Mouse (Mus musculus) embryonic facial prominence, embryonic 12.5 days (tissue): Measurements from ENCODE around the gene Arsg. TPM values are rescaled to one million over a fixed set of nuclear protein-coding genes. Genes with fewer than 3 reads are reported as not detected.
A peak's percentile ranks its signal among the peaks of the same experiment; 100 is the strongest.

Experiments used
- ATAC-seq: fragments of 200-750 bp; cut with Nextera tagmentation; 2 replicates; pipeline ENCODE4 v1.8.0; 2017; ENCODE audit not compliant: insufficient number of reproducible peaks, insufficient read depth, low FRiP score, low TSS enrichment
- H3K27ac ChIP-seq: fragments of 300-500 bp; sonication (generic); 2 replicates; pipeline ENCODE4 v1.5.1; 2016; ENCODE audit warnings: mild to moderate bottlenecking
- H3K27me3 ChIP-seq: fragments of 300-500 bp; sonication (generic); 2 replicates; pipeline ENCODE4 v1.6.1; 2016; ENCODE audit warnings: mild to moderate bottlenecking, moderate library complexity
- H3K36me3 ChIP-seq: fragments of 300-500 bp; sonication (generic); 2 replicates; pipeline ENCODE4 v1.6.1; 2016; ENCODE audit warnings: mild to moderate bottlenecking
- H3K4me1 ChIP-seq: fragments of 300-500 bp; sonication (generic); 2 replicates; pipeline ENCODE4 v1.6.1; 2016
- H3K4me2 ChIP-seq: fragments of 300-500 bp; sonication (generic); replicated peaks from 2 replicates; pipeline ENCODE4 v1.6.1; 2016; ENCODE audit warnings: mild to moderate bottlenecking, moderate library complexity
- H3K4me3 ChIP-seq: fragments of 300-500 bp; sonication (generic); 2 replicates; pipeline ENCODE4 v1.5.1; 2016; ENCODE audit warnings: mild to moderate bottlenecking
- H3K9ac ChIP-seq: fragments of 300-500 bp; sonication (generic); 2 replicates; pipeline ENCODE4 v1.6.1; 2016; ENCODE audit warnings: mild to moderate bottlenecking, moderate library complexity
- H3K9me3 ChIP-seq: fragments of 300-500 bp; sonication (generic); 2 replicates; pipeline ENCODE4 v1.6.1; 2016; ENCODE audit warnings: mild to moderate bottlenecking, moderate library complexity
- WGBS: fragments of 180-500 bp; shearing (Covaris S2); methylation state at CpG from one replicate; pipeline ENCODE4 v1.1.7; 2016; 5-methylcytosine and 5-hydroxymethylcytosine counted together
- polyA plus RNA-seq: library from polyadenylated mRNA; unstranded; fragments of >200 nt; fragmentation: Nextera tagmentation; extraction: Ambion mirVana; gene quantifications from 2 replicates; pipeline ENCODE4 v1.2.1, GENCODE M21; 2016

Arsg gene
- polyA plus RNA-seq, 1 experiment from 2014 or later: 2.7 TPM

- Histone ChIP-seq H3K4me3 (no peak overlapping the region), H3K9me3 (no peaks in the 10 kb centered on the region), H3K4me1 (no peaks in the 10 kb centered on the region; the same call in 1 of the 2 replicates), H3K36me3 (peaks cover 4% of the 10 kb centered on the region; the same call in 1 of the 2 replicates), H3K9ac (no peak overlapping the region), H3K4me2 (no peak overlapping the region), H3K27ac (no peak overlapping the region), H3K27me3 (peaks cover 5% of the 10 kb centered on the region)
- no peak for ATAC-seq
- WGBS: 28% methylated on average over 5 of the region's 5 CpGs
Observed at GRCm38 (mm10) chr11:109442166-109442730, 30.9 kb upstream of the Arsg start.

GRCm38 (mm10) chr11:109443468-109444263 is 29.5 kb upstream of the Arsg start:
- no peak overlapping the region for H3K27ac ChIP-seq
- 89% methylated on average over 8 of the region's 8 CpGs for WGBS
- no peak for ATAC-seq

GRCm38 (mm10) chr11:109444600-109444999 is 28.6 kb upstream of the Arsg start:
- peaks cover 5% of the 10 kb centered on the region for H3K27me3 ChIP-seq
- WGBS: 54% methylated on average over 7 of the region's 7 CpGs
- no peaks in the 10 kb centered on the region for H3K9me3 ChIP-seq
- H3K4me3 ChIP-seq: no peak overlapping the region
- ATAC-seq: no peak
- no peak overlapping the region for H3K4me2 ChIP-seq
- H3K4me1 ChIP-seq: no peaks in the 10 kb centered on the region; the same call in 1 of the 2 replicates
- H3K27ac ChIP-seq: no peak overlapping the region
- no peaks in the 10 kb centered on the region for H3K36me3 ChIP-seq
- H3K9ac ChIP-seq: no peak overlapping the region

More at GRCm38 (mm10) chr11:109443468-109444263, 29.5 kb upstream of the Arsg start:
- H3K36me3 ChIP-seq: no peaks in the 10 kb centered on the region
- H3K9ac ChIP-seq: no peak overlapping the region
- H3K9me3 ChIP-seq: no peaks in the 10 kb centered on the region
- no peak overlapping the region for H3K4me2 ChIP-seq
- peaks cover 5% of the 10 kb centered on the region for H3K27me3 ChIP-seq
- no peak overlapping the region for H3K4me3 ChIP-seq
- no peaks in the 10 kb centered on the region; the same call in 1 of the 2 replicates for H3K4me1 ChIP-seq

GRCm38 (mm10) chr11:109445438-109446035 is 27.6 kb upstream of the Arsg start:
- no peak overlapping the region for H3K4me3 ChIP-seq
- H3K9ac ChIP-seq: no peak overlapping the region
- peak; percentile 64; the same call in 1 of the 2 replicates for ATAC-seq
- no peaks in the 10 kb centered on the region for H3K36me3 ChIP-seq
- no peaks in the 10 kb centered on the region; the same call in 1 of the 2 replicates for H3K4me1 ChIP-seq
- H3K27me3 ChIP-seq: peaks cover 4% of the 10 kb centered on the region
- 52% methylated on average over 13 of the region's 13 CpGs for WGBS
- H3K9me3 ChIP-seq: no peaks in the 10 kb centered on the region
- H3K4me2 ChIP-seq: no peak overlapping the region
- no peak overlapping the region for H3K27ac ChIP-seq

GRCm38 (mm10) chr11:109451169-109451568 is 22.0 kb upstream of the Arsg start:
- no peak overlapping the region for H3K9ac ChIP-seq
- H3K4me1 ChIP-seq: no peaks in the 10 kb centered on the region
- no peak overlapping the region for H3K4me2 ChIP-seq
- H3K9me3 ChIP-seq: no peaks in the 10 kb centered on the region
- no peaks in the 10 kb centered on the region for H3K27me3 ChIP-seq
- no peak overlapping the region for H3K4me3 ChIP-seq
- H3K36me3 ChIP-seq: no peaks in the 10 kb centered on the region
- no peak overlapping the region for H3K27ac ChIP-seq
- WGBS: 82% methylated on average over 11 of the region's 11 CpGs
- no peak for ATAC-seq

GRCm38 (mm10) chr11:109456261-109456660 is 16.9 kb upstream of the Arsg start:
- WGBS: 90% methylated on average over 5 of the region's 5 CpGs
- Histone ChIP-seq H3K9ac (no peak overlapping the region), H3K9me3 (no peaks in the 10 kb centered on the region), H3K4me1 (no peaks in the 10 kb centered on the region), H3K36me3 (no peaks in the 10 kb centered on the region), H3K4me3 (no peak overlapping the region), H3K27ac (no peak overlapping the region), H3K4me2 (no peak overlapping the region), H3K27me3 (no peaks in the 10 kb centered on the region)
- no peak for ATAC-seq

- 99% methylated on average over 11 of the region's 11 CpGs for WGBS
- no peak for ATAC-seq
Observed at GRCm38 (mm10) chr11:109458165-109458564, 15.0 kb upstream of the Arsg start.

GRCm38 (mm10) chr11:109460586-109460985 is 12.6 kb upstream of the Arsg start:
- Histone ChIP-seq H3K27ac (no peak overlapping the region), H3K36me3 (no peaks in the 10 kb centered on the region), H3K4me3 (no peak overlapping the region), H3K9me3 (no peaks in the 10 kb centered on the region), H3K4me2 (no peak overlapping the region), H3K9ac (no peak overlapping the region), H3K4me1 (no peaks in the 10 kb centered on the region), H3K27me3 (no peaks in the 10 kb centered on the region)
- WGBS: 59% methylated on average over 5 of the region's 5 CpGs
- no peak for ATAC-seq

More at GRCm38 (mm10) chr11:109458165-109458564, 15.0 kb upstream of the Arsg start:
- H3K4me2 ChIP-seq: no peak overlapping the region
- H3K9ac ChIP-seq: no peak overlapping the region
- no peaks in the 10 kb centered on the region for H3K27me3 ChIP-seq
- H3K4me1 ChIP-seq: no peaks in the 10 kb centered on the region
- no peaks in the 10 kb centered on the region for H3K9me3 ChIP-seq
- H3K4me3 ChIP-seq: no peak overlapping the region
- H3K36me3 ChIP-seq: no peaks in the 10 kb centered on the region
- H3K27ac ChIP-seq: no peak overlapping the region

- Histone ChIP-seq H3K27ac (no peak overlapping the region), H3K4me3 (no peak overlapping the region), H3K36me3 (no peaks in the 10 kb centered on the region), H3K27me3 (no peaks in the 10 kb centered on the region), H3K9me3 (no peaks in the 10 kb centered on the region), H3K9ac (no peak overlapping the region), H3K4me2 (no peak overlapping the region), H3K4me1 (no peaks in the 10 kb centered on the region)
- WGBS: 89% methylated on average over 4 of the region's 4 CpGs
- no peak for ATAC-seq
Observed at GRCm38 (mm10) chr11:109465068-109465467, 8.1 kb upstream of the Arsg start.

GRCm38 (mm10) chr11:109466987-109467386 is 6.2 kb upstream of the Arsg start:
- Histone ChIP-seq H3K9ac (no peak overlapping the region), H3K9me3 (no peaks in the 10 kb centered on the region), H3K4me3 (no peak overlapping the region), H3K36me3 (no peaks in the 10 kb centered on the region), H3K4me2 (no peak overlapping the region), H3K27me3 (0 out of 2 replicates have a peak, but pooled peaks cover 3% of the 10 kb centered on the region), H3K27ac (no peak overlapping the region), H3K4me1 (peaks cover 6% of the 10 kb centered on the region)
- 75% methylated on average over 8 of the region's 8 CpGs for WGBS
- no peak for ATAC-seq

- Histone ChIP-seq H3K9me3 (no peaks in the 10 kb centered on the region), H3K27me3 (peaks cover 3% of the 10 kb centered on the region; the same call in 1 of the 2 replicates), H3K9ac (no peak overlapping the region), H3K27ac (no peak overlapping the region), H3K4me2 (no peak overlapping the region), H3K4me3 (no peak overlapping the region), H3K36me3 (no peaks in the 10 kb centered on the region), H3K4me1 (peaks cover 11% of the 10 kb centered on the region)
- WGBS: 82% methylated on average over 5 of the region's 5 CpGs
- ATAC-seq: no peak
Observed at GRCm38 (mm10) chr11:109468133-109468532, 5.0 kb upstream of the Arsg start.

- ATAC-seq: no peak
- no peak overlapping the region for H3K27ac ChIP-seq
- H3K4me2 ChIP-seq: no peak overlapping the region
- H3K9me3 ChIP-seq: no peaks in the 10 kb centered on the region
- H3K9ac ChIP-seq: no peak overlapping the region
- WGBS: 71% methylated on average over 9 of the region's 9 CpGs
- H3K27me3 ChIP-seq: peaks cover 14% of the 10 kb centered on the region
- no peaks in the 10 kb centered on the region for H3K36me3 ChIP-seq
- no peak overlapping the region for H3K4me3 ChIP-seq
- peaks cover 16% of the 10 kb centered on the region for H3K4me1 ChIP-seq
Observed at GRCm38 (mm10) chr11:109470170-109470569, 3.0 kb upstream of the Arsg start.
